Mouse (Mus musculus) MN1 (cell line): ENCODE results near the gene Ghr.

ENCODE experiments used
- DNase-seq: peaks from one replicate; pipeline ENCODE4 v3.0.0-alpha.2; 2016; ENCODE audit warnings: low spot score

Gene Ghr

GRCm38 (mm10) chr15:3290435-3290834, 292.9 kb downstream of the Ghr start:
- no peak for DNase-seq

DNA sequence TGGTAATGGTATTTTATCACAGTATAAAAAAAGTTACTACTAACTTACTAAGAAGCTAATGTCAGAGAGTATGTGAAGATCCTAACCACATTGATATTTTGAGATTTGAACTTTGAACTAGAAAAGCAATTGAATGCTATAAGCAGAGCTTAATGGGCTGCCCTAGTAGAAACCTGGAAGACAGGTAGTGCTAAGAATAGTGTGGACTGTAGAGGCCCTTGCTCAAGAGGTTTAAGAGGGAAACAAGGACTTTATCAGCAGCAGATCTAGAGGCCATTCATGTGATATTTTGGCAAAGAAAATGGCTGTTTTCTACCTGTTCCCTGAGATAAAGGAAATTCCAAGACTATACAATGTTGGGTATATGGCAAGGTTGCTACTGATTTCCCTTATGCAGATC, 297.3 kb downstream of the Ghr start:
- no peak for DNase-seq

DNA sequence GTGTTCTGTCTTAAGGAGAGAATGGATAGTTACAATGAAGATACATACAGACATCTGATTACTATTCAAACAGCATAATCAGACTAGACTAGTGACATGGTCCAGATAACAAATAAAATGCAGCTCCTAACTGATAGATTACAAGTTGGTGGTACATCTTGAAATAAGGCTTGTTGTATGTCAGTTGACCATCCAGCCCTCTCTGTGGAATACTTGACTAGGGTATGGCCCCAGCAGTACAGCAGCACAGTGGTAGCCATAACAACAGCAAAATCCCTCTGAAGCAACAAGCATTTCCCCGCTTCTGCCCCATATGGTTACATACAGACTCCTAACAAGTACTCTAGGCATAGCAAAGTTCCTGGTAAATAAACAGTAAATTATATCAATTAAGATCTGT, 301.6 kb downstream of the Ghr start:
- no peak for DNase-seq

DNA sequence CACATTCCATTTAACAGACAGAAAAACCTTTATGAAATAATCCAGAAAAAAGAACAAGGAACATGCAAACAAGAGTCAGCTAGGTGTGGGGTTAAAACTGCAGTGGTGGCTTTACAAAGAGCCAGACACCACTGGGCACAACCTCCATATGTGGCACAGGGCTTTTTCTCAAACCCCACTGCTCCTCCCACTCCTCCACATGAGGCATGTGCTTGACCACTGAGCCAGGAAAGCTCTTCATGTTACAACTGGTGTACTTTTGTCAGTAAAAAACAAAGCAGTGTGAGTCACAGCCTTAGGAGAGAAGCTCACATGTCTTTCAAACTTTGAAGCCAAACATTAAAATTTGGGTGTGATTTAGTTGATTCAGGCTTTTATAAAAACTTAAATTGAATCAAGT, 302.1 kb downstream of the Ghr start:
- no peak for DNase-seq

DNA sequence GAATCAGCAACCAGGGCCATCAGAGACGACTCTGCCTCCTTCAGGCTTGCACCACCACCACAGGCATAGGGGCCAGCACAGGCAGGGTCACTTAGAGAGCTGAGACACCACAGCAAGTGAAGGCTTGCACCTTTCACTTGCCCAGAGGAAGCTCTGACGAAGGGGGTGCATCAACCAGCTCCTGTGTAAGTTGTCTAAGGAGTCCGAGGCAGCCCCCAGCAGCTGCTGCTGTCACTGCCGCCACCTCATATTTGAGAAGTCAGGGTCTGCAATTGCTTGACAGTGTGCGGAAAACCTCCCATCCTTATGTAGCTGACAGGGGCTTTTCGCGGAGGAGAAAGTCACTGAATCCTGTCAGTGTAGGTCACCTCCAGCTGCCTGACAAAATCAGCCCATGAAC, 304.1 kb downstream of the Ghr start:
- no peak for DNase-seq

DNA sequence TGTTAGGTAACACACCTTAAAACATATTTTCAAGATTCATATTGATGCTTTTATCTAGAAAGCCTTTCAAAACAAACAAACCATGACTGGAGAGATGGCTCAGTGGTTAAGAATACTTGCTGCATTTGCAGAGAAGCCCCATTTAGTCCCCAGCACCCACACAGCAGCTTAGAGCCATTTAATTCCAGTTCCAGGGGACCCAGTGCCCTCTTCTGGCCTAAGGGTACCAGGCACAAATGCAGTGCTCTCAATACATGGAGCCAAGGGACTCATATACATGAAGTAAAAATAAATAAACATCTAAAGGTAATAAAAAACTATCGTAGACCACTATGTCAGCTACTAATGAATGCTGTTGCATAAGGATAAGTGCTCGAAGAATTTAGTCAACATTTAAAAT, 305.9 kb downstream of the Ghr start:
- no peak for DNase-seq

- DNase-seq = no peak
These were observed 310.1 kb downstream of the Ghr start for GRCm38 (mm10) chr15:3273191-3273590.

DNA sequence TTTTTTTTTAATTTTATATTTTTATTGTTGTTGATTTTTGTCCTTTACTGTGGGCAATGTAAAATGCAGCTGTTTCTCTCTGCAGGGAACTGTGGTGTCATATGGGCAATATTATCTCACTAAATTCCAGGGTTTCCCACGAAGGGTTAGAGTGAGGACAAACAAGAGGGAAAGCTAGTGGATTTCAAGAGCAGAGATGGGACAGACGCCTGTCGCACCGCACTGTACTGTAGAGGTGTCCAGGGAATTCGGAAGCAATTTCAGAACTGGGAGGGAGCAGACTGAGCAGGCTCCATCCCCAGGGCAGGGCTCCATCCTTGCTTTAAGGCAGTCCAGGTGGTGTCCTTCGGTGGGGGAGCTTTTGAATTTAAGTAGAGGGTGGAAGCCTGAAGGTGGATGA, 312.1 kb downstream of the Ghr start:
- DNase-seq = no peak

- DNase-seq = no peak
These were observed 312.6 kb downstream of the Ghr start for GRCm38 (mm10) chr15:3270646-3271077.

DNA sequence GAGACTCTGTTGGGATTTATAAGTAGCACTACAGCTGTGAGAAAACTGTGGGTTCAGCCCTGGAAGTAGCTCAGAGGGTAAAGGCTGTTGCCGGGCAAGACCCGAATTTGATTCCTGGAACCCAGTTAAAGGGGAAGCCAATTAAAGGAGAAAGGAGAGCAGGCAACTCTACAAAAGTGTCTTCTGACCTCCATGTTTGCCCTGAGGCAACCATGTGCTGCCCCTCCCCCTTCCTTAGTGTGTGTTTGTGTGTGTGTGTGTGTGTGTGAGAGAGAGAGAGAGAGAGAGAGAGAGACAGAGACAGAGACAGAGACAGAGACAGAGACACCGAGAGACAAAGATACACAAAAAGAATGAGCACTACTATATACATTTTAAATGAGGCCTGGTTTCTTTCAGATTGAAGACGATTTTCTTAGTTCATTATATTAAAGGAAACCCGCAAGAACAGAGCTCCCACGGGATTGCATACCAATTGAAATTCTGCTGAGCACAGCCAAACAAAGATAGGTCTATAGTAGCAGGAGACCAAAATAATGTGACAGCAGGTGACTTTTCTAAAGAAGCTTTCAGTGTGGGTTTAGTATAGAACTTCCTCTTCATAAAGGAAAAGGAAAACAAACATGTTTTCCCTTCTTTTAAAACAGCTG, 313.2 kb downstream of the Ghr start:
- no peak for DNase-seq

DNA sequence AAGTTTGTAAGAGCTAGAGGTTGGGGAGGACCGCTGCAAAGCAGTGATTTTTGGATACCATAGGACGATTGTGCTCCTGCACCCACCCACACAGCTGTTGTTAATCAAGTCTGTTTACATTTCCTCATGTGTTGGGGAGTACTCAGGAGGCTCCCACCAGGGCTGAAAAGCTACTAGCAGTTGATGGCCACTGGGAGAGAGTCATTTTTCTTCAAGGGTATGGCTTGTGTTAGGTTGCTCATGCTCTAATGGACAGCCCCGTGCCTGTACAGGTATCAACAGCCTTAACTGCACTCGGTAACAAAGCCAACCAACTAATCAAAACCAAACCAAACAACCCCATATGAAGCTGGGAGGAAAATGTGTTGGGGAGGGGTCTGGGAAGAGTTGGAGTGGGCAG, 313.8 kb downstream of the Ghr start:
- DNase-seq = no peak

DNA sequence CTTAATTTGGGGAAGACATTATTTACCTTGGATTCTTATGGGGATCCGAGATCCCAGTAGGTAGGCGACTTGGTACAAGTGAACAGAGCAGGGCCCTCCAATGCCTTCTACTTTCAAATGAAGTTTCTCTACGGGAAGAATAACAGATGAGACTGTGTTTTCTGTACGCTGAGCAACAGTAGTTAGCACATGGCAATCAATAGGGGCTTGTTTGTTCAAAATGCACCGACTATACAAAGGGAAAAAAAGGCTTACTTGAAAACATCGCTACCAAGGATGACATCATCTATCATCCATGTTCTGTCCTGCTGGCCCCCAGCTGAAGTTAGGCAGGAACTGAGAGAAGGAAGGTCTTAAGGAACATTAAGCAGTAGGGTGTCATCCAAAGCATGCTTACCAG, 315.0 kb downstream of the Ghr start, which contains the start of gene Selenop:
Gene Selenop, plus strand, starts transcription at position 301 of the 400 bp plus-strand sequence.
- no peak for DNase-seq
